Mouse (Mus musculus): ENCODE results near the gene Agfg1. TPM values are rescaled to one million over a fixed set of nuclear protein-coding genes. Genes with fewer than 3 reads are reported as not detected.

The Agfg1 gene
- 31.8 and 38.3 TPM in 2 replicates for polyA plus RNA-seq (2012; ENCODE audit: insufficient read depth, insufficient read length, missing spikeins)

GRCm38 (mm10) chr1:82839296-82839613, at the start of gene Agfg1:
Gene Agfg1 (plus strand): TSS chr1:82839483.
- H3K27ac ChIP-seq (ENCODE audit: insufficient read depth, low read depth, low read length) = peak within 1 kb of the TSS; percentile 61
- peak within 1 kb of the TSS; percentile 100 for H3K4me3 ChIP-seq (ENCODE audit: insufficient read depth, low read length)
- peak; percentile 74 for TF ChIP-seq CTCF (IDR thresholded peaks at IDR 0.05; ENCODE audit: low read depth, low read length)
- no peak for TF ChIP-seq POLR2A (IDR thresholded peaks at IDR 0.05; ENCODE audit: borderline replicate concordance, low read depth, low read length)
- peaks cover 28% of the 10 kb centered on the region for H3K4me1 ChIP-seq (ENCODE audit: control insufficient read depth, insufficient read depth, low read length)

- TF ChIP-seq POLR2A (IDR thresholded peaks at IDR 0.05; ENCODE audit: borderline replicate concordance, low read depth, low read length) = no peak
- H3K4me3 ChIP-seq (ENCODE audit: insufficient read depth, low read length) = no peak overlapping the region
- H3K27ac ChIP-seq (ENCODE audit: insufficient read depth, low read depth, low read length) = no peak overlapping the region
- H3K4me1 ChIP-seq (ENCODE audit: control insufficient read depth, insufficient read depth, low read length) = peaks cover 31% of the 10 kb centered on the region
These were observed 48.2 kb upstream of the Agfg1 start for GRCm38 (mm10) chr1:82791105-82791504.

- no peak overlapping the region for H3K4me3 ChIP-seq (ENCODE audit: insufficient read depth, low read length)
- H3K27ac ChIP-seq (ENCODE audit: insufficient read depth, low read depth, low read length) = no peak overlapping the region
- peaks cover 42% of the 10 kb centered on the region for H3K4me1 ChIP-seq (ENCODE audit: control insufficient read depth, insufficient read depth, low read length)
- TF ChIP-seq CTCF (IDR thresholded peaks at IDR 0.05; ENCODE audit: low read depth, low read length) (no peak), POLR2A (IDR thresholded peaks at IDR 0.05; ENCODE audit: borderline replicate concordance, low read depth, low read length) (no peak)
These were observed 47.0 kb upstream of the Agfg1 start for GRCm38 (mm10) chr1:82792238-82792637.

GRCm38 (mm10) chr1:82793110-82793509, 46.2 kb upstream of the Agfg1 start:
- H3K4me1 ChIP-seq (ENCODE audit: control insufficient read depth, insufficient read depth, low read length) = peaks cover 51% of the 10 kb centered on the region
- TF ChIP-seq POLR2A (IDR thresholded peaks at IDR 0.05; ENCODE audit: borderline replicate concordance, low read depth, low read length) (no peak), CTCF (IDR thresholded peaks at IDR 0.05; ENCODE audit: low read depth, low read length) (no peak)
- peak overlapping the region; percentile 69 for H3K27ac ChIP-seq (ENCODE audit: insufficient read depth, low read depth, low read length)
- no peak overlapping the region for H3K4me3 ChIP-seq (ENCODE audit: insufficient read depth, low read length)

GRCm38 (mm10) chr1:82793986-82794385, 45.3 kb upstream of the Agfg1 start:
- H3K4me1 ChIP-seq (ENCODE audit: control insufficient read depth, insufficient read depth, low read length) = peaks cover 52% of the 10 kb centered on the region
- H3K27ac ChIP-seq (ENCODE audit: insufficient read depth, low read depth, low read length) = peak overlapping the region; percentile 69
- TF ChIP-seq POLR2A (IDR thresholded peaks at IDR 0.05; ENCODE audit: borderline replicate concordance, low read depth, low read length) (no peak), CTCF (IDR thresholded peaks at IDR 0.05; ENCODE audit: low read depth, low read length) (no peak)
- no peak overlapping the region for H3K4me3 ChIP-seq (ENCODE audit: insufficient read depth, low read length)

GRCm38 (mm10) chr1:82795211-82795610, 44.1 kb upstream of the Agfg1 start:
- Histone ChIP-seq H3K27ac (ENCODE audit: insufficient read depth, low read depth, low read length) (no peak overlapping the region), H3K4me1 (ENCODE audit: control insufficient read depth, insufficient read depth, low read length) (peaks cover 61% of the 10 kb centered on the region), H3K4me3 (ENCODE audit: insufficient read depth, low read length) (no peak overlapping the region)
- TF ChIP-seq CTCF (IDR thresholded peaks at IDR 0.05; ENCODE audit: low read depth, low read length) (no peak), POLR2A (IDR thresholded peaks at IDR 0.05; ENCODE audit: borderline replicate concordance, low read depth, low read length) (no peak)

- no peak overlapping the region for H3K4me3 ChIP-seq (ENCODE audit: insufficient read depth, low read length)
These were observed 43.4 kb upstream of the Agfg1 start for GRCm38 (mm10) chr1:82795702-82796443.

GRCm38 (mm10) chr1:82797088-82797487, 42.2 kb upstream of the Agfg1 start:
- TF ChIP-seq POLR2A (IDR thresholded peaks at IDR 0.05; ENCODE audit: borderline replicate concordance, low read depth, low read length) (no peak), CTCF (IDR thresholded peaks at IDR 0.05; ENCODE audit: low read depth, low read length) (no peak)
- H3K4me1 ChIP-seq (ENCODE audit: control insufficient read depth, insufficient read depth, low read length) = peaks cover 73% of the 10 kb centered on the region
- no peak overlapping the region for H3K4me3 ChIP-seq (ENCODE audit: insufficient read depth, low read length)
- H3K27ac ChIP-seq (ENCODE audit: insufficient read depth, low read depth, low read length) = peak overlapping the region; percentile 86

More at GRCm38 (mm10) chr1:82795702-82796443, 43.4 kb upstream of the Agfg1 start:
- peak overlapping the region; percentile 55 for H3K27ac ChIP-seq (ENCODE audit: insufficient read depth, low read depth, low read length)
- TF ChIP-seq POLR2A (IDR thresholded peaks at IDR 0.05; ENCODE audit: borderline replicate concordance, low read depth, low read length) (no peak), CTCF (IDR thresholded peaks at IDR 0.05; ENCODE audit: low read depth, low read length) (no peak)
- peaks cover 64% of the 10 kb centered on the region for H3K4me1 ChIP-seq (ENCODE audit: control insufficient read depth, insufficient read depth, low read length)

GRCm38 (mm10) chr1:82798304-82798703, 41.0 kb upstream of the Agfg1 start:
- no peak overlapping the region for H3K4me3 ChIP-seq (ENCODE audit: insufficient read depth, low read length)
- H3K27ac ChIP-seq (ENCODE audit: insufficient read depth, low read depth, low read length) = peak overlapping the region; percentile 86
- H3K4me1 ChIP-seq (ENCODE audit: control insufficient read depth, insufficient read depth, low read length) = peaks cover 63% of the 10 kb centered on the region
- TF ChIP-seq CTCF (IDR thresholded peaks at IDR 0.05; ENCODE audit: low read depth, low read length) (no peak), POLR2A (IDR thresholded peaks at IDR 0.05; ENCODE audit: borderline replicate concordance, low read depth, low read length) (no peak)

GRCm38 (mm10) chr1:82798922-82799321, 40.4 kb upstream of the Agfg1 start:
- Histone ChIP-seq H3K27ac (ENCODE audit: insufficient read depth, low read depth, low read length) (peak overlapping the region; percentile 90), H3K4me1 (ENCODE audit: control insufficient read depth, insufficient read depth, low read length) (peaks cover 58% of the 10 kb centered on the region), H3K4me3 (ENCODE audit: insufficient read depth, low read length) (no peak overlapping the region)
- TF ChIP-seq POLR2A (IDR thresholded peaks at IDR 0.05; ENCODE audit: borderline replicate concordance, low read depth, low read length) (no peak), CTCF (IDR thresholded peaks at IDR 0.05; ENCODE audit: low read depth, low read length) (no peak)
